Mouse (Mus musculus) ES-E14 (cell line): ENCODE measurements around the gene Chst15.

ENCODE experiments used
- CHD2 ChIP-seq: IDR thresholded peaks from 2 replicates; pipeline ENCODE4 v1.6.1; 2014; ENCODE audit warnings: mild to moderate bottlenecking, low read depth, low read length, inconsistent platforms
- ZC3H11A ChIP-seq: IDR thresholded peaks from 2 replicates; pipeline ENCODE4 v1.6.1; 2012; ENCODE audit warnings: low read depth, mild to moderate bottlenecking, inconsistent platforms, low read length, borderline replicate concordance

GRCm38 (mm10) chr7:132284795-132285194 lies 32.2 kb downstream of the Chst15 start:
- no peak for TF ChIP-seq ZC3H11A
- no peak for TF ChIP-seq CHD2
